Mouse (Mus musculus) midbrain, postnatal 0 days (tissue): ENCODE results near the gene Plekhg1. TPM values are rescaled to one million over a fixed set of nuclear protein-coding genes. Genes with fewer than 3 reads are reported as not detected.

Source experiments
- ATAC-seq: fragments of 200-750 bp; cut with Nextera tagmentation; 2 replicates; pipeline ENCODE4 v1.8.0; 2017; ENCODE audit warnings: moderate number of reproducible peaks, mild to moderate bottlenecking, moderate TSS enrichment, moderate library complexity; ENCODE audit not compliant: low FRiP score
- DNase-seq: peaks from one replicate; pipeline ENCODE4 v3.0.0-alpha.2; 2015; ENCODE audit warnings: low spot score
- H3K27ac ChIP-seq: fragments of 300-500 bp; sonication (generic); 2 replicates; pipeline ENCODE4 v1.5.1; 2014; ENCODE audit warnings: low read depth, mild to moderate bottlenecking, low read length, mixed read lengths
- H3K27me3 ChIP-seq: fragments of 300-500 bp; sonication (generic); 2 replicates; pipeline ENCODE4 v1.6.1; 2014; ENCODE audit warnings: low read length, control low read depth, mixed read lengths; ENCODE audit not compliant: insufficient read depth
- H3K36me3 ChIP-seq: fragments of 300-500 bp; sonication (generic); 2 replicates; pipeline ENCODE4 v1.6.1; 2014; ENCODE audit warnings: low read length, control low read depth, mixed read lengths; ENCODE audit not compliant: insufficient read depth
- H3K4me1 ChIP-seq: fragments of 300-500 bp; sonication (generic); 2 replicates; pipeline ENCODE4 v1.6.1; 2014; ENCODE audit warnings: mild to moderate bottlenecking, control low read depth, antibody characterized with exemption, low read length, mixed read lengths; ENCODE audit not compliant: insufficient read depth
- H3K4me2 ChIP-seq: fragments of 300-500 bp; sonication (generic); 2 replicates; pipeline ENCODE4 v1.6.1; 2014; ENCODE audit warnings: low read depth, mild to moderate bottlenecking, low read length, mixed read lengths; ENCODE audit not compliant: poor library complexity, severe bottlenecking
- H3K4me3 ChIP-seq: fragments of 300-500 bp; sonication (generic); 2 replicates; pipeline ENCODE4 v1.5.1; 2014; ENCODE audit warnings: low read depth, mild to moderate bottlenecking, low read length, moderate library complexity
- H3K9ac ChIP-seq: fragments of 300-500 bp; sonication (generic); replicated peaks from 2 replicates; pipeline ENCODE4 v1.6.1; 2014; ENCODE audit warnings: mild to moderate bottlenecking, low read length, moderate library complexity, mixed read lengths; ENCODE audit not compliant: poor library complexity, severe bottlenecking
- H3K9me3 ChIP-seq: fragments of 300-500 bp; sonication (generic); 2 replicates; pipeline ENCODE4 v1.6.1; 2016; ENCODE audit warnings: low read length, control low read depth
- CTCF ChIP-seq: IDR thresholded peaks from 2 replicates; pipeline ENCODE4 v1.5.1; 2016; ENCODE audit warnings: antibody characterized with exemption, mild to moderate bottlenecking
- WGBS: fragments of 180-500 bp; shearing (Covaris S2); extraction: QIAGEN DNeasy Blood & Tissue Kit; methylation state at CpG from one replicate; pipeline ENCODE4 v1.1.7; 2014; 5-methylcytosine and 5-hydroxymethylcytosine counted together
- polyA plus RNA-seq: library from polyadenylated mRNA; unstranded; fragments of >200 nt; fragmentation: Nextera tagmentation; extraction: Ambion mirVana; gene quantifications from 2 replicates; pipeline ENCODE4 v1.2.1, GENCODE M21; 2015
- total RNA-seq: library from RNA; depleted of rRNA; stranded (reverse); fragments of >200 nt; gene quantifications from 2 replicates; pipeline ENCODE4 v1.2.3, GENCODE M21; 2014

Gene Plekhg1
- total and polyA plus RNA-seq, 2 experiments from 2014 or later = 5.7 to 17.1 TPM

DNA sequence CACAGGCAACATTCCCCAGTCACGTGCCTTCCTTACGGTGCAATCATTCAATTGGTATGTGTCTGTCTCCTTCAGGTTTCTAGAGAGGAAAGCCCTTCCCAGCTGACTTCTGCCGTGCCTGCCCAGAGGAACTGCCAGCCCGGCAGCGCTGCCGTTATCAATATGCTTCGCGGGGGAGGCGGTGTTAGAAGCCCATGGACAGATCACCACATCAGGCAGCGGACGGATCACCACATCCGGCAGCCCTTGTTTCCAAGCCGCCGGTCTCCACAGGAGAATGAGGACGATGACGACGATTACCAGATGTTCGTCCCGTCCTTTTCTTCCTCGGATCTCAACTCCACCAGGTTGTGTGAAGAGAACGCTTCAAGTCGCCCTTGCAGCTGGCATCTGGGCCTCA lies 216.3 kb downstream of the Plekhg1 start:
- Histone ChIP-seq H3K9ac (no peak overlapping the region), H3K4me3 (no peak overlapping the region), H3K9me3 (no peaks in the 10 kb centered on the region), H3K36me3 (0 out of 2 replicates have a peak, but pooled peaks cover 5% of the 10 kb centered on the region), H3K4me2 (no peak overlapping the region), H3K27ac (no peak overlapping the region), H3K4me1 (no peaks in the 10 kb centered on the region), H3K27me3 (no peaks in the 10 kb centered on the region)
- no peak for TF ChIP-seq CTCF
- no peak for DNase-seq
- ATAC-seq = no peak
- 95% methylated on average over 22 of the region's 22 CpGs for WGBS

DNA sequence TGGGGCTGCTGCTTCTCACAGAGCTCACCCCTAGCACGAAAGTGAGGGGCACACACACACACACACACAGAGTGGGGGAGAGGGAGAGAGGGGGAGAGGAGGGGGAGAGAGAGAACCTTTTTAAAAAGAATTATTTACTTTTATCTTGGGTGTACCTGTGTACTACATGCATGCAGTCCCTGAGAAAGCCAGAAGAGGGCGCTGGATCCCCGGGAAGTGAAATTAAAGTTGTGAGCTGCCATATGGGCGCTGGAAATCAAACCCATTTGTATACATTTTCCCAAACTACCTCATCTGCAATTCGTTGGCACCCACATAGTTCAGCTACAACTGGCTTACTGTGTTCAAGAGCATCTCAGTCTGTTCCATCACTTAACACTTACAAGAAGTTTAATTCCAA lies 218.4 kb downstream of the Plekhg1 start:
- TF ChIP-seq CTCF = peak; percentile 33
- Histone ChIP-seq H3K4me2 (no peak overlapping the region), H3K4me3 (no peak overlapping the region), H3K4me1 (no peaks in the 10 kb centered on the region), H3K9me3 (no peaks in the 10 kb centered on the region), H3K36me3 (0 out of 2 replicates have a peak, but pooled peaks cover 5% of the 10 kb centered on the region), H3K27ac (no peak overlapping the region), H3K27me3 (no peaks in the 10 kb centered on the region), H3K9ac (no peak overlapping the region)
- DNase-seq = no peak
- 88% methylated on average over 5 of the region's 5 CpGs for WGBS
- no peak for ATAC-seq

DNA sequence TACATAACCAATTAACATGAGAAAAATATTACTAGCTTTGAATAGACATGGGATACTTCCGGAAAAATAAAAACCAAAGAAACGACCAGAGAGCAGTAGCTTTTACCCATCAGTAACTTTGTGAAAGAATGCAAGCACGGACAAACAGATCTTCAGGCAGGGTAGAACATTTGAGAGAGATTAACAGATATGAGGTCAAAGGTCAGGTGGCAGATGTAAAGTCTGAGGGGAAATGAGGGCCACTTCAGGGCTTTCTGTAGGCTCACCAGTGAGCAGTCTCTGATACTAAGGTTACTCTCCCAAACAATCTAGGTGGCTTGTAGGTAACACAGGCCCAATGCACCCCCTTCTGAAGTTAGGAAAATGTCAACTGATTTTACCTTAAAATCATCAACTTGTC lies 228.9 kb downstream of the Plekhg1 start:
- TF ChIP-seq CTCF = no peak
- Histone ChIP-seq H3K4me2 (no peak overlapping the region), H3K9ac (no peak overlapping the region), H3K27me3 (no peaks in the 10 kb centered on the region), H3K4me1 (no peaks in the 10 kb centered on the region), H3K27ac (no peak overlapping the region), H3K9me3 (no peaks in the 10 kb centered on the region), H3K36me3 (no peaks in the 10 kb centered on the region), H3K4me3 (no peak overlapping the region)
- 77% methylated on average over 3 of the region's 3 CpGs for whole genome bisulfite sequencing
- ATAC-seq (no peak), DNase-seq (no peak)

DNA sequence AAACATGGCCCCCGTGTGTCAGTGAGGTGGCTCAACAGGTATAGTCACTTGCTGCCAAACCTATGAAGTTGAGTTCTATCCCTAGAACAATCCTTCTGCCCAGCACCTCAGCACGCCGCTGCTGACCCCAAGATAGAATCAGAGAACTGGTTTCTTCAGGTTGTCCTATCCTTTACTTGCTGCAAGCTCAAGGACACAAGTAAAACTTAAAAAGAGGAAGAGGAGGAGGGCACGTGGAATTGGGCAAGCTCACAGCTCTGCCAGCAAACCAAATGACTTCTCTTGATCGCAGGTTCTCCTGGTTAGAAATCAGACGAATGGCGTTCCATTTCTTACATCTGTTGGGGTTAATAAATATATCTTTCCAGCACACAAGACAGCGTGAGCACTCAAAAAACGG lies 232.1 kb downstream of the Plekhg1 start:
- no peak for DNase-seq
- no peak for ATAC-seq
- Histone ChIP-seq H3K27me3 (no peaks in the 10 kb centered on the region), H3K4me1 (no peaks in the 10 kb centered on the region), H3K9me3 (no peaks in the 10 kb centered on the region), H3K27ac (no peak overlapping the region), H3K36me3 (no peaks in the 10 kb centered on the region), H3K4me3 (no peak overlapping the region), H3K9ac (no peak overlapping the region), H3K4me2 (no peak overlapping the region)
- WGBS = 88% methylated on average over 9 of the region's 9 CpGs
- no peak for TF ChIP-seq CTCF

DNA sequence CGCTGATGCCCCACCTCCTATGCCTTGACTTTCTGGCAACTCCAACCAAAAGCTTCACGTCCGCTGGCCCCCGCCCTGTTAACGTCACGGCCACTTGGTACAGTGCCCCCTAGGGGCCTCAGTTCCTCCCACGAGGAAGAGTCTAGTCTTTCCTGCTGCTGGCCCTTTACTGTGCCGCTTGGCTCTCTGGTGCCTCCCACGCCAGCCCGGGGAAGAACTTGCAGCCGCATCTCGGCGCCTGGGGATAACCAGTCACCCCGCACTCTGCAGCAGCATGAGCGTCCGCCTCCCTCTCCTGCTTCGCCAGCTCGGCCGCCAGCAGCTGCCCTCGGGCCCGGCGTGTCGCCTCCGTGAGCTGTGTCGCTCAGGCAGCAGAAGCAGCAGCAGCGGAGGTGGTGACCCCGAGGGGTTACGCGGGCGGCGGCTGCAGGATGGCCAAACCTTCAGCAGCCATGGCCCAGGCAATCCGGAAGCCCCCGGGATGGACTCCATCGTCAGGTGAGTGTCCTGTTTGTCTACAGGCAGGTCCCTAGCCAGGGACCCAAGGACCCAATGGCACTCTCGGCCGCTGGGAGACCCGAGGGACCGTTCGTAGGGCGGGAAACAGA lies 232.9 kb downstream of the Plekhg1 start, which contains the start of gene Mthfd1l:
Gene Mthfd1l, plus strand, starts transcription at position 138 of the 608 bp plus-strand sequence.
- H3K9me3 ChIP-seq = no peaks in the 10 kb centered on the region
- peak within 1 kb of the TSS; percentile 86 for H3K27ac ChIP-seq
- H3K9ac ChIP-seq = peak within 1 kb of the TSS; percentile 77
- peak; percentile 83 for TF ChIP-seq CTCF
- DNase-seq (peak; percentile 91), ATAC-seq (peak; percentile 89)
- no peaks in the 10 kb centered on the region for H3K4me1 ChIP-seq
- peak within 1 kb of the TSS; percentile 83 for H3K4me3 ChIP-seq
- no peaks in the 10 kb centered on the region for H3K36me3 ChIP-seq
- no peaks in the 10 kb centered on the region for H3K27me3 ChIP-seq
- under 1% methylated on average over 40 of the region's 40 CpGs for WGBS
- H3K4me2 ChIP-seq = peak within 1 kb of the TSS; percentile 92

DNA sequence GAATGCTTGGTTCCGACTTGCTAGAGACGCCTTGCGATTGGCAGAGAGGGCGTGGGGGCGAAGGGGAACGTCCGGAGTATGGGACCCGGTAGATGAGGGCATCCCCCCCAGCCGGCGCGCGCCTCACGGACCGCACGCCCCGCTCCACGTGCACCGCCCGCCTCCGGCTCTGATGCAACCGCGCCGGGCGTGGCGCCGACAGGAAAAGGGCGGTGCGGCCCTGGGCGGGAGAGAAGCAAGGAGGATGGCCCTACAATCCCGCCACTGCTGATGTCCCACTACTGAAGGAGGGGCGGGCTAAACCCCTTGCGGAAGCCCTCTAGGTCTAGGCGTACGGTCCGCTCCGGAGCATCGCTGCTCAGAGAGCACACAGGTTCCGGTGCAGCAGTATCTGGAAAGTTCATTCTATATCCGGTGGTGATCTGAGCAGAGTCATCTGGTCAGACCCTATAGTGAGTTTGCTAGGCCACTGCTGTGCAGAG lies 233.5 kb downstream of the Plekhg1 start:
- ATAC-seq (peak; percentile 87), DNase-seq (peak; percentile 85)
- Histone ChIP-seq H3K4me3 (peak overlapping the region; percentile 83), H3K27ac (peak overlapping the region; percentile 86), H3K4me1 (no peaks in the 10 kb centered on the region), H3K36me3 (no peaks in the 10 kb centered on the region), H3K9ac (peak overlapping the region; percentile 77), H3K4me2 (peak overlapping the region; percentile 92), H3K27me3 (no peaks in the 10 kb centered on the region), H3K9me3 (no peaks in the 10 kb centered on the region)
- TF ChIP-seq CTCF = no peak; the same call in 1 of the 2 replicates
- WGBS = 0% methylated on average over 26 of the region's 39 CpGs
